ENCODE assay signal across 9 mouse cellular contexts in genomic region chr9:83727462-83728189, GRCm38 (mm10).
A peak's percentile ranks its signal among the peaks of the same experiment; 100 is the strongest.
DNase-seq lines count a peak whose midpoint lies in the region; ATAC-seq and TF ChIP-seq lines count a peak whose summit lies in the region.
"Had no signal": no experiment of that assay in that cellular context is flagged by ENCODE, and none has a peak within 500 bp of the region (broad histone marks: within the 10 kb centered on the region; RNA-seq: fewer than 3 reads in every experiment).

No protein-coding gene starts in this region.

- H3K4me1 ChIP-seq in E14TG2a.4 (replicated peaks; ENCODE audit: low read depth, low read length): peaks cover 16% of the 10 kb centered on the region
- H3K4me1 ChIP-seq in embryonic fibroblast, embryonic 13.5 days (ENCODE audit: control insufficient read depth, insufficient read depth, low read length): 0 out of 2 replicates have a peak, but pooled peaks cover 2% of the 10 kb centered on the region
- H3K4me1 ChIP-seq in heart, embryonic 13.5 days: peaks cover 16% of the 10 kb centered on the region
- H3K4me1 ChIP-seq in kidney, postnatal 0 days (replicated peaks; ENCODE audit: insufficient read depth, low read length): no peaks in the 10 kb centered on the region
- H3K4me1 ChIP-seq in liver, embryonic 11.5 days (replicated peaks; ENCODE audit: control insufficient read depth, insufficient read depth, low read length): no peaks in the 10 kb centered on the region
- peaks cover 4% of the 10 kb centered on the region for H3K4me1 ChIP-seq in testis, adult 2 months (ENCODE audit: control insufficient read depth, insufficient read depth, low read length)

- peak overlapping the region; percentile 56 for H3K9ac ChIP-seq in heart, embryonic 13.5 days
- H3K9ac ChIP-seq in kidney, postnatal 0 days (ENCODE audit: low read depth, low read length): no peak overlapping the region
- H3K9ac ChIP-seq in liver, embryonic 11.5 days (ENCODE audit: low read depth, low read length): no peak overlapping the region

- TF ChIP-seq POLR2A in embryonic fibroblast, embryonic 13.5 days (IDR thresholded peaks at IDR 0.05; ENCODE audit: low read depth, low read length): no peak
- TF ChIP-seq POLR2A in testis, adult 2 months (IDR thresholded peaks at IDR 0.05; ENCODE audit: control insufficient read depth, low read depth, low read length): no peak

- DNase-seq in brain, adult 2 months (ENCODE audit: low read depth, low spot score): peak; percentile 88
- DNase-seq in kidney, postnatal 0 days (ENCODE audit: low spot score): peak; percentile 87
- DNase-seq in liver, embryonic 11.5 days (ENCODE audit: low spot score): no peak
- DNase-seq in naive thymus-derived CD4-positive, alpha-beta T cell, adult 2 months (ENCODE audit: low read depth): peak; percentile 52

- H3K36me3 ChIP-seq in E14TG2a.4 (ENCODE audit: insufficient read depth, low read length): no peaks in the 10 kb centered on the region
- H3K36me3 ChIP-seq in heart, embryonic 13.5 days: no peaks in the 10 kb centered on the region
- no peaks in the 10 kb centered on the region for H3K36me3 ChIP-seq in kidney, postnatal 0 days (ENCODE audit: insufficient read depth, low read length)
- H3K36me3 ChIP-seq in liver, embryonic 11.5 days (ENCODE audit: control insufficient read depth, insufficient read depth, low read length): no peaks in the 10 kb centered on the region
- H3K36me3 ChIP-seq in testis, adult 2 months (ENCODE audit: control insufficient read depth, insufficient read depth, low read length): no peaks in the 10 kb centered on the region

- H3K27ac ChIP-seq in embryonic fibroblast, embryonic 13.5 days (ENCODE audit: insufficient read depth, low read length): no peak overlapping the region
- H3K27ac ChIP-seq in heart, embryonic 13.5 days (replicated peaks): no peak overlapping the region
- no peak overlapping the region for H3K27ac ChIP-seq in kidney, postnatal 0 days
- H3K27ac ChIP-seq in liver, embryonic 11.5 days (ENCODE audit: low read depth, low read length): no peak overlapping the region
- no peak overlapping the region for H3K27ac ChIP-seq in testis, adult 2 months (ENCODE audit: control insufficient read depth, insufficient read depth, low read depth, low read length)
- H3K27ac ChIP-seq: macrophage had no signal

- 0 out of 2 replicates have a peak overlapping the region, but pooled peaks have one; percentile 3 for H3K4me3 ChIP-seq in E14TG2a.4 (replicated peaks; ENCODE audit: low read length)
- H3K4me3 ChIP-seq in embryonic fibroblast, embryonic 13.5 days (ENCODE audit: insufficient read depth, low read length): no peak overlapping the region
- H3K4me3 ChIP-seq in heart, embryonic 13.5 days: peak overlapping the region; percentile 47
- H3K4me3 ChIP-seq in kidney, postnatal 0 days (replicated peaks; ENCODE audit: low read depth, low read length): peak overlapping the region; percentile 24
- H3K4me3 ChIP-seq in liver, embryonic 11.5 days (ENCODE audit: low read depth, low read length): peak overlapping the region; percentile 25
- no peak overlapping the region for H3K4me3 ChIP-seq in testis, adult 2 months (ENCODE audit: control insufficient read depth, low read depth, low read length)

- ATAC-seq in heart, embryonic 13.5 days (ENCODE audit: extremely low read depth, insufficient number of reproducible peaks, low FRiP score, low TSS enrichment): no peak; the same call in 1 of the 2 replicates
- peak; percentile 63 for ATAC-seq in kidney, postnatal 0 days (replicated peaks; ENCODE audit: low FRiP score, low read depth)
- peak; percentile 77 for ATAC-seq in liver, embryonic 11.5 days (replicated peaks; ENCODE audit: low FRiP score)

- peak overlapping the region; percentile 72 for H3K4me2 ChIP-seq in heart, embryonic 13.5 days
- H3K4me2 ChIP-seq in kidney, postnatal 0 days (ENCODE audit: low read length): peak overlapping the region; percentile 54
- H3K4me2 ChIP-seq in liver, embryonic 11.5 days: peak overlapping the region; percentile 61

- peaks cover 4% of the 10 kb centered on the region; the same call in 1 of the 2 replicates for H3K27me3 ChIP-seq in E14TG2a.4 (ENCODE audit: insufficient read depth, low read length)
- no peaks in the 10 kb centered on the region for H3K27me3 ChIP-seq in heart, embryonic 13.5 days (replicated peaks)
- no peaks in the 10 kb centered on the region for H3K27me3 ChIP-seq in kidney, postnatal 0 days (ENCODE audit: insufficient read depth, low read length)
- no peaks in the 10 kb centered on the region for H3K27me3 ChIP-seq in liver, embryonic 11.5 days (replicated peaks; ENCODE audit: control insufficient read depth, insufficient read depth, low read length)
- no peaks in the 10 kb centered on the region for H3K27me3 ChIP-seq in testis, adult 2 months (ENCODE audit: control insufficient read depth, insufficient read depth, low read length)

- no peaks in the 10 kb centered on the region for H3K9me3 ChIP-seq in E14TG2a.4 (ENCODE audit: low read length)
- H3K9me3 ChIP-seq in heart, embryonic 13.5 days: no peaks in the 10 kb centered on the region
- H3K9me3 ChIP-seq in kidney, postnatal 0 days (replicated peaks; ENCODE audit: low read length): no peaks in the 10 kb centered on the region
- H3K9me3 ChIP-seq in liver, embryonic 11.5 days (ENCODE audit: control insufficient read depth, low read length): no peaks in the 10 kb centered on the region

- 8% methylated on average over 14 of the region's 14 CpGs for WGBS in heart, embryonic 13.5 days
- WGBS in kidney, postnatal 0 days: 9% methylated on average over 14 of the region's 14 CpGs
- WGBS in liver, embryonic 11.5 days: 12% methylated on average over 14 of the region's 14 CpGs

- TF ChIP-seq CTCF in E14TG2a.4 (conservative IDR thresholded peaks at IDR 0.05; ENCODE audit: low read length): peak; percentile 80
- peak; percentile 78 for TF ChIP-seq CTCF in embryonic fibroblast, embryonic 13.5 days (IDR thresholded peaks at IDR 0.05; ENCODE audit: borderline replicate concordance, insufficient read depth, low read length)
- TF ChIP-seq CTCF in kidney, postnatal 0 days (IDR thresholded peaks at IDR 0.05; ENCODE audit: low read depth): peak; percentile 83
- peak; percentile 87 for TF ChIP-seq CTCF in testis, adult 2 months (IDR thresholded peaks at IDR 0.05; ENCODE audit: control insufficient read depth, insufficient read depth, insufficient replicate concordance, low read depth, low read length)

Comparison
In these comparisons a context has a peak if more than half of its experiments do, and no peak if none do; other contexts are left out.
1. H3K4me3 ChIP-seq: peak in E14TG2a.4 (single experiment), heart, embryonic 13.5 days (single experiment), kidney, postnatal 0 days (single experiment) and liver, embryonic 11.5 days (single experiment); none in embryonic fibroblast, embryonic 13.5 days (single experiment) and testis, adult 2 months (single experiment).
2. Peak in every context shown above with its lines, with median percentiles within 50 percentile points of each other: CTCF ChIP-seq and H3K4me2 ChIP-seq.